Mouse (Mus musculus) layer of hippocampus, adult 8-10 months (tissue): ENCODE measurements around the gene Wfdc8. TPM values are rescaled to one million over a fixed set of nuclear protein-coding genes. Genes with fewer than 3 reads are reported as not detected.

Experiments used
- DNase-seq, 2 experiments: peaks; one replicate each; pipeline ENCODE4 v3.0.0; 2022; ENCODE audit warnings: low spot score in 2 of 2
- total RNA-seq, 4 experiments: library from RNA; stranded (reverse); gene quantifications; 2 replicates each; pipeline ENCODE4 v1.2.4; 2022

Gene Wfdc8
- total RNA-seq, 4 experiments from 2014 or later = not detected

DNA sequence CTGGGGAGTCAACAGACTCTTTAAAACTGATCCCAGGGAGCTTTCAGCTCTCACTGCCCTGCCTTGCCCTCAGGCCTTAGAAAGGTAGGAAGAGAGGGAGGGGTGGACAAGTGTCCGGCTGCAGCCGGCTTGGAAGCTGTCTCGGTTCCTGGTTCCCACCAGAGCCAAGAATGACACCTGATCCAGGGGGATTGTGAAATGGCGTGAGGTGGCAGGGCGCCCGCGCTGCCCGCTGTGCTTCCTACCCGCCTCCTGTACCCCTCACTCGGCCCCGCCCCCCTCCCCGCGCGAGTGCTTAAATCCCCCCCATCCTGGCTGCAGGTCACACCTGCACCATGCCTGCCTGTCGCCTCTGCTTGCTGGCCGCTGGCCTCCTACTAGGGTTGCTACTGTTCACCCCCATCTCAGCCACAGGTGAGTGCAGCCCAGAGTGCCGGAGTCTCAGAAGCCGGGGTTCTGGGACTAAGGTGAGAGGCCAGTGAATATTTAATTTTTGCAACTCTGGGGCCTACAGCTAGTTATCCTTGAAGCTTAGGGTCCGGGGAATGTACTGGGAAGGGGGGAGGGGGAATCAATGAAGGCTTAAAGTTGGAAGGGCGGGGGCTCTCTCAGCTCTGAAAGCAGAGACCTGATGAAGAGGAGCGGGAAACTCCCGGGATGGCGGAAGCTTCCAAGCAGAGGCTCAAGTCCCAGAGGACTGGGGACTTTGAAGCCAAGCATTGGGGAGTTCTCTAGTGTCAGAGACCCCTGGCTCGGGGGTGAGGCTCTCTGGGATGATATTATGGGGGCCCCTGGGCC is 50.8 kb downstream of the Wfdc8 start, which contains the start of gene Wfdc2:
Gene Wfdc2, plus strand, starts transcription at position 23 of the 798 bp plus-strand sequence.
- DNase-seq = no peak

DNA sequence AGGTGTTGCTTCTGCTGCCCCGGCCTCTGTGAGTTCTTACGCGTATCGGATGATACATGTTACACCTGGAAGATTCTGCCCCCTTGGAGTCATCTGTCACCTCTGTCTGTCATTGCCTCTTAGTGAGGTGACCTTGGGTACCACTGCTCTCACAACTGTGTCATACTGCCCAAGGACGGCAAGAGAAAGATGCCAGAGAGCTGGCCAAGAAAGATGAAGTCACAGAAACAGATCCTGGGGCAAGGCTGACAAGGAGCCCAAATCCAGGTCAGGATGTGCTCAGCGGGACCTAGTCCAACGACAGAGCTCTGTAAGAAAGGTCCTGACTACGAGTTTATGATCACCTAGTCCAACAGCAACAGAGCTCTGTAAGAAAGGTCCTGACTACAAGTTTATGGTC is 53.3 kb downstream of the Wfdc8 start:
- DNase-seq = no peak

DNA sequence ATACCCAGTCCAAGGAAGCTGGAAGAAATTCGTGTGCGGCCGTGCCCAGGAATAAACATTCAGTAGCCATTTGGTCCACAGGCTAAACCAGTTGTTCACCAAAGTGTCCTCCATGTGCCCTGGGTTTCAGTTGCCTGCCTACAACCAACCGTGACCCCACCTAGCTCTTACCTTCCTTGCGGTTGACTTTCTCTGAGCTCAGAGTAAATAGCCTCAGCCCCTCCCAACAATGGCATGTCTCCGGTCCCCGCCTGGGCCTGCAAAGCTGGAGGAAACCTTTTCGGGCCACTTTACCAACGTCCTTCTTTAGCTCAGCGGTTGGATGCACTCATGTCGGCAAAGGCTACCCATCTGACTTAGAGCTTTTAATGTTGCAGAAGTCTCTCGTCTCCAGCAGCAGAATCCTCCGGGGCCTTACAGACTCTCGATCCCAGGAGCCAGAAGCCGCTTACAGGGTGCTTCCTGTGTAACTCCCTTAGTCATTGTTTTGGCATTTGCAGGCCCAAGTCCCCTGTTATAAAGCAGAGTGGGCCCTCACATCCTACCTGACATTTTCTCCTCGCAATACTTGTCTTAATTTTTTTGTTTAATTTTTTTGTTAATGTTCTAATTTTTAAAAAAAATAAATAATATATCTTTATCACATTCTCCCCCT is 54.3 kb downstream of the Wfdc8 start:
- no peak for DNase-seq

DNA sequence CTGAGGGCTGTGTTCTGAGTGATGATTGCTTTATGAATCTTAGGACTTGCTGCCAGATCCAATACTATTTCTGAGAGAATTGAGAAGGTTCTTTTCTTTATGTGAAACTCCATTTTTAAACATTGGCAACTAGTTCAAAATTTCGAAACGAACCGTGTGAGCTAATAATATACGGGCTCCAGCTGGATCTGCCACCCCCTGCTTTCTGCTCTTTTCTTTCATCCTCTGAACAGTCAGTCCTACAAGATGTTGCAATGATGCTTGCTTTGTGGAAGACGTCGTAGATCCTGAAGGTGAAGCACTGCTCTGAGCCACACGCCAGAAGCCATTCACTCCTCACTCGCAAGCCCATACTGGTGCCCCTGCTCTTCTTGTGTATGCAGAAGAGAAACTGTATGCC is 55.0 kb downstream of the Wfdc8 start:
- DNase-seq = peak; percentile 30 to 37

DNA sequence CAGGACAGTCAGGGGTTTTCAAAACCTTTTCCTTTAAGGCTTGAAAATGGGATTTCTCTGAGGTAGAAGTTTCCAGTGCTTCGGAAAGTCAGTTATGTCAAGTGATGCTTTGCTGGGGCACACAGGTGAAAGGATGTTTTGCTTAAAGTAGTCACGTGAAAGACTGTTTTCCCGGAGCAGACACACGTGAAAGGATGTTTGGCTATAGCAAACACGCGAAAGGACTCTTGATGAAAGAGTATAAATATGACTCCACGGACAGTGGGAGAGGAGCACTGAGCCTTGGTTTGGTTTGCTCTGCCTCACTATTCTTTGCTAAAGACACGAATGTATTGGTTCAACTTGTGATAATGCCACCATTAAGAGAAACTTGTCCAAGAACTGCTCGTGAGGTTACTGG is 61.9 kb downstream of the Wfdc8 start:
- no peak for DNase-seq

DNA sequence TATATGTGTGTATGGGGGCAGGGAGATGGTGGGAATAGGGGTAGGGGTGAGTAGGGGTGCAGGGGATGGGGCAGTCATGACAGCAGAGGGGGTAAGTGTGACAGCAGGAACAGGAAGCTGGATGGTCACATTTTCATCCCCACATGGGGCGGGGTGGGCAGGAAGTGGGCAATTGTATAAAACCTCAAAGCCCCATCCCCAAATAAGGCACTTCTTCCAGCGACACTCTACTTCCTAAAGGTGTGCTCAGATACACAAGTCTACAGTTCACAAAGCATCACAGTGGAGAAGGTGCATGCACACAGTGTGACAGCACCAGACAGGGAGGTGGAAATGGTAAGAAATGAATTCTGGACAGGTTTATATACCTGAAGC is 62.5 kb downstream of the Wfdc8 start:
- no peak for DNase-seq

DNA sequence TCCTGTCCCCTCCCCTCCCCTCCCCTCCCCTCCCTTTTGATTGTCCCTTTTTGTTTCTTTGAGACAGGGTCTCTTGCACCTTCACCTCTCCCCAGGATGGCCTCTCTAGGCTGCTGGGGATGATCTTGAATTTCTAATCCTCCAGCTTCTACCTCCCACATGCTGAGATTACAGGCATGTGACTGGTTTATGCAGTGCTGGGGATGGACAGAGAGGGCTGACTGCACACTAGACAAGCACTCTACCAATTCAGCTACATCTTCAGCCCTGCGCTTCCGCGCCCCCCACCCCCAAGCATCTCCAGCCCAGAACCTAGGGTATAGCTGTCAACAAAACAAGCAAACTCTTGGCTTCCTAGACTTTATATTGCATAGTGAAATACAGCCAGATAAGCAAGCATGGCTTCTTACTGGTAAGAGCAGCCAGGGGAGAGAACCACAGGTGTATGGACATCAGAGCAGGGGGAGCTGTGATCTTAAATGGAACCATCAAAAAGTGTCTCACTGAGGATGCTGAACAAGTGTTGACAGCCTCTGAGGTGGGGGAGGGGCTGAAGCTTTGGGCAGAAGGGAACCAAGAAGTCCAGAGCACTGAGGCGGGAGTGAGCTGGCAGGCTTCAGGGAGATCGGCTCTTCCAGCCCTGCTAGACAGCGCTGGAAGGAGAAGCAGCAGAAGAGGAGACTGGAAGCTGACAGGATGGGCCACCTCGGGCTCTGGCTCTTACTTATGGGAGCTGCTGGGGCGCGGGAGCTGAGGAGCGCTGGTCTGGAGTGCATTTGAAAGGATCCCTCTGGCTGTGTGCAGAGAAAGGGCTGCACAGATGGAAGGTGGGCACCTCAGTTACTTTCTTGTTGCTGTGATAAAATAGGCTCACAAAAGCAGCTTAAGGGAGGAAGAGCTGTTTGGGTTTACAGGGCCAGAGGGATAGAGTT is 63.2 kb downstream of the Wfdc8 start:
- peak; percentile 30 to 33 for DNase-seq

DNA sequence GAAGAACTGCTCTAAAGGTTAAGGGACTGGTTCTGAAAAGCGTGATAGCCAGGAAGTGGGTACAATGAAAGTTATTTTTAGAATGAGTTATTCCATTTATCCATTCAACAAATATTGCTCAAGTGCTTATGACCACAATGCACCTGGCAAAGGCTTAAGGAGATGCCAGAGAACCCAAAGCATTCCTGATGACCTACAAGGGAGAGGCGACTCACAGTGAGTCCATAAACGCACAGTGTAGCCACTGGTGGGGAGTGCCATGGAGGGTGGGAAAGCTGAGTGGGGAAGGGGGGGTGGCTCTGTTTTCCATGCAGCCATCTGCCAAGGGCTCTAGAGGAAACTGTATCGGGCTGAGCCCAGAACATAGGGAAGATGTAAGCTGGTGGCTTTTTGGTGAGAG is 64.1 kb downstream of the Wfdc8 start:
- DNase-seq = no peak

Other genes starting within 250 kb of the Wfdc8 start
- gene Slpi, start 224.5 kb downstream of the Wfdc8 start, total RNA-seq = 1 to 10 TPM in 3 of 4 experiments, not detected in 1; 1.2 to 1.5 (median 1.2) TPM
- gene Rbpjl, start 210.5 kb downstream of the Wfdc8 start, total RNA-seq = under 1 TPM; 0.34 to 0.67 (median 0.42) TPM
- gene Matn4, start 208.5 kb downstream of the Wfdc8 start, total RNA-seq = 10 to 100 TPM; 11.1 to 12.6 (median 11.9) TPM
- 100 to 1,000 TPM; 109 to 165 (median 131) TPM for gene Sdc4, start 169.7 kb downstream of the Wfdc8 start, total RNA-seq
- gene Sys1, start 156.7 kb downstream of the Wfdc8 start, total RNA-seq = 10 to 100 TPM; 40.4 to 45.8 (median 44.8) TPM
- 10 to 100 TPM in 1 of 4 experiments, 1 to 10 TPM in 2, not detected in 1; 8.4 to 15.8 (median 9.9) TPM for gene Gm20458, start 152.7 kb downstream of the Wfdc8 start, total RNA-seq
- gene Trp53tg5, start 139.9 kb downstream of the Wfdc8 start, total RNA-seq = not detected
- gene Dbndd2, start 127.5 kb downstream of the Wfdc8 start, total RNA-seq = 100 to 1,000 TPM; 109 to 163 (median 138) TPM
- gene Pigt, start 116.1 kb downstream of the Wfdc8 start, total RNA-seq = 10 to 100 TPM; 75.4 to 90.5 (median 81.6) TPM
- gene Wfdc2, start 51.2 kb downstream of the Wfdc8 start, total RNA-seq = 1 to 10 TPM in 1 of 4 experiments, under 1 TPM in 3; 0.55 to 1.1 (median 0.84) TPM
- not detected for gene Spint3, start 40.2 kb downstream of the Wfdc8 start, total RNA-seq
- gene Wfdc6a, start 28.2 kb downstream of the Wfdc8 start, total RNA-seq = not detected
- not detected for gene Eppin, start 20.0 kb downstream of the Wfdc8 start, total RNA-seq
- not detected for gene Wfdc6b, start 104 bp downstream of the Wfdc8 start, total RNA-seq
- not detected for gene Wfdc16, start 25.2 kb upstream of the Wfdc8 start, total RNA-seq
- not detected for gene Wfdc10, start 42.4 kb upstream of the Wfdc8 start, total RNA-seq
- not detected for gene Wfdc9, start 43.0 kb upstream of the Wfdc8 start, total RNA-seq
- gene Wfdc11, start 60.5 kb upstream of the Wfdc8 start, total RNA-seq = not detected
- not detected for gene Wfdc13, start 71.5 kb upstream of the Wfdc8 start, total RNA-seq
- gene Spint4, start 84.9 kb upstream of the Wfdc8 start, total RNA-seq = not detected
- gene Spint5, start 101.7 kb upstream of the Wfdc8 start, total RNA-seq = not detected
- 1 to 10 TPM in 3 of 4 experiments, under 1 TPM in 1; 0.99 to 2.4 (median 1.8) TPM for gene Wfdc3, start 132.3 kb upstream of the Wfdc8 start, total RNA-seq
- 10 to 100 TPM; 32.6 to 36.7 (median 35.3) TPM for gene Dnttip1, start 132.4 kb upstream of the Wfdc8 start, total RNA-seq
- under 1 TPM in 3 of 4 experiments, not detected in 1; 0.33 to 0.81 (median 0.48) TPM for gene Ube2c, start 156.3 kb upstream of the Wfdc8 start, total RNA-seq
- gene Tnnc2, start 166.3 kb upstream of the Wfdc8 start, total RNA-seq = 1 to 10 TPM in 1 of 4 experiments, not detected in 3; 1.4 TPM
- gene Snx21, start 172.2 kb upstream of the Wfdc8 start, total RNA-seq = 10 to 100 TPM; 33.0 to 44.9 (median 39.9) TPM
- gene Acot8, start 191.3 kb upstream of the Wfdc8 start, total RNA-seq = 10 to 100 TPM; 25.1 to 34.0 (median 27.7) TPM
- 10 to 100 TPM in 1 of 4 experiments, 1 to 10 TPM in 3; 8.3 to 10.2 (median 9.5) TPM for gene Zswim3, start 191.5 kb upstream of the Wfdc8 start, total RNA-seq
- gene Zswim1, start 209.1 kb upstream of the Wfdc8 start, total RNA-seq = 10 to 100 TPM; 22.2 to 25.1 (median 22.9) TPM
- 1 to 10 TPM in 1 of 4 experiments, under 1 TPM in 1, not detected in 2; 0.54 to 1.3 TPM for gene Spata25, start 214.9 kb upstream of the Wfdc8 start, total RNA-seq
- gene Ctsa, start 219.2 kb upstream of the Wfdc8 start, total RNA-seq = 100 to 1,000 TPM in 3 of 4 experiments, 10 to 100 TPM in 1; 96.9 to 242 (median 147) TPM
- gene Neurl2, start 219.8 kb upstream of the Wfdc8 start, total RNA-seq = 1 to 10 TPM; 1.6 to 4.9 (median 3.6) TPM
- 100 to 1,000 TPM in 2 of 4 experiments, 10 to 100 TPM in 2; 81.0 to 114 (median 96.0) TPM for gene Pltp, start 244.1 kb upstream of the Wfdc8 start, total RNA-seq